Mouse (Mus musculus) bone marrow macrophage, adult 2 months (primary cell): ENCODE results near the gene Scrn2.

ENCODE experiments used
- CTCF ChIP-seq: IDR thresholded peaks from 2 replicates; pipeline ENCODE4 v1.5.1; 2012; ENCODE audit warnings: low read depth, mild to moderate bottlenecking, low read length, moderate library complexity
- POLR2A ChIP-seq: IDR thresholded peaks from 2 replicates; pipeline ENCODE4 v1.6.1; 2012; ENCODE audit warnings: mild to moderate bottlenecking, low read depth, low read length, borderline replicate concordance

GRCm38 (mm10) chr11:97018583-97019344 lies 11.0 kb upstream of the Scrn2 start:
- no peak for TF ChIP-seq POLR2A
- TF ChIP-seq CTCF: no peak
